Mouse (Mus musculus) ES-E14 (cell line): ENCODE data around the gene Art4. TPM values are rescaled to one million over a fixed set of nuclear protein-coding genes. Genes with fewer than 3 reads are reported as not detected.

Experiments used
- DNase-seq: peaks from one replicate; pipeline ENCODE4 v3.0.0-alpha.2; 2013; ENCODE audit warnings: low read depth, low spot score
- H3K27ac ChIP-seq: 2 replicates; pipeline ENCODE4 v1.5.1; 2012; ENCODE audit warnings: low read depth, mild to moderate bottlenecking, low read length, moderate library complexity, mixed read lengths; ENCODE audit not compliant: poor library complexity, insufficient read depth, severe bottlenecking
- H3K36me3 ChIP-seq: 2 replicates; pipeline ENCODE4 v1.6.1; 2012; ENCODE audit warnings: mild to moderate bottlenecking, low read length, moderate library complexity, mixed read lengths; ENCODE audit not compliant: control insufficient read depth, poor library complexity, insufficient read depth, severe bottlenecking
- H3K4me1 ChIP-seq, 2 experiments: fragments of 150-350 bp in 1 of 2; sonication (generic) in 1 of 2; 2 replicates each; pipeline ENCODE4 v1.6.1; 2012; ENCODE audit warnings: low read length in 2 of 2, mild to moderate bottlenecking in 1 of 2, mixed read lengths in 1 of 2; ENCODE audit not compliant: control insufficient read depth in 2 of 2, insufficient read depth in 2 of 2, poor library complexity in 1 of 2
- H3K4me3 ChIP-seq, 2 experiments: fragments of 150-350 bp in 1 of 2; sonication (generic) in 1 of 2; 2 replicates each; pipeline ENCODE4 v1.5.1; 2012; ENCODE audit warnings: low read length in 2 of 2, low read depth in 1 of 2, mild to moderate bottlenecking in 1 of 2, mixed read lengths in 1 of 2; ENCODE audit not compliant: insufficient read depth in 1 of 2, poor library complexity in 1 of 2, severe bottlenecking in 1 of 2
- H3K9ac ChIP-seq: 2 replicates; pipeline ENCODE4 v1.6.1; 2012; ENCODE audit warnings: low read depth, mild to moderate bottlenecking, low read length, mixed read lengths; ENCODE audit not compliant: poor library complexity, insufficient read depth, severe bottlenecking
- H3K9me3 ChIP-seq: fragments of 150-350 bp; sonication (generic); 2 replicates; pipeline ENCODE4 v1.6.1; 2012; ENCODE audit warnings: low read depth, mild to moderate bottlenecking, low read length; ENCODE audit not compliant: control insufficient read depth, insufficient read depth
- CHD2 ChIP-seq: IDR thresholded peaks from 2 replicates; pipeline ENCODE4 v1.6.1; 2014; ENCODE audit warnings: mild to moderate bottlenecking, low read depth, low read length, inconsistent platforms
- HCFC1 ChIP-seq: IDR thresholded peaks from 2 replicates; pipeline ENCODE4 v1.6.1; 2012; ENCODE audit warnings: low read length, inconsistent platforms, borderline replicate concordance; ENCODE audit not compliant: insufficient read depth
- MAFK ChIP-seq: IDR thresholded peaks from 2 replicates; pipeline ENCODE4 v1.6.1; 2014; ENCODE audit warnings: mild to moderate bottlenecking, low read depth, low read length, inconsistent platforms; ENCODE audit not compliant: insufficient read depth
- ZC3H11A ChIP-seq: IDR thresholded peaks from 2 replicates; pipeline ENCODE4 v1.6.1; 2012; ENCODE audit warnings: low read depth, mild to moderate bottlenecking, inconsistent platforms, low read length, borderline replicate concordance
- ZNF384 ChIP-seq: IDR thresholded peaks from 2 replicates; pipeline ENCODE4 v1.6.1; 2012; ENCODE audit warnings: low read depth, low read length, inconsistent platforms
- in situ Hi-C, 2 experiments: fragments of 600-800 bp; cut with MboI; formaldehyde crosslinking; loops; one replicate each; pipeline ENCODE4 v1.15.1; 2025; ENCODE audit warnings: low sequenced_read_pairs in 2 of 2, inconsistent platforms in 1 of 2; ENCODE audit not compliant: unreplicated experiment in 2 of 2
- total RNA-seq: library from RNA; depleted of rRNA; stranded (reverse); fragments of 300-350 nt; gene quantifications from 2 replicates; pipeline ENCODE4 v1.2.3, GENCODE M21; 2012

The Art4 gene
- total RNA-seq, 1 experiment, result not detected

DNA sequence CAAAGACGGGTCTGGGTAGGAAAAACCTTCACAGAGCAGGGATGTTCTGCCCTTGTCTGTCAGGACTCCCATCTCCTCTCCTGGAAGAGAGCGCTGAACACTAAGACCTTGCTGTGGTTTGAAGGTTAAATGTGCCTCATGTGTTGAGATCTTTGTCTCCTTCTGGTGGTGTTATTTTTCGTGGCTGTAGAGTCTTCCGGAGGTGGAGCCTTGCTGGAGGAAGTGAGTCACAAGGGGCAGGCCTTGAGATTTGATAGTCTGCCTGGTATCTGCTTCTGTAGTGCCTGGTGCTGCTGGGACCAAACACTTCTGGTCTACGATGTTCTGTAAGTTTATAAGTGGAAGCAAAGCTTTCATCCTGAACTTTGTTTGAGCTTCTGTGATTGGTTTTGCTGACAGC, 8.6 kb downstream of the Art4 start:
- Histone ChIP-seq H3K4me3 (no peak overlapping the region), H3K9ac (no peak overlapping the region), H3K9me3 (no peaks in the 10 kb centered on the region), H3K4me1 (no peaks in the 10 kb centered on the region; a peak in 1 of 4 replicates), H3K36me3 (no peaks in the 10 kb centered on the region), H3K27ac (no peak overlapping the region)
- no peak for TF ChIP-seq HCFC1
- TF ChIP-seq CHD2, result no peak
- no peak for TF ChIP-seq MAFK
- TF ChIP-seq ZC3H11A, result no peak
- no peak for TF ChIP-seq ZNF384
- DNase-seq, result no peak
- in situ Hi-C loops, result no loop called here

DNA sequence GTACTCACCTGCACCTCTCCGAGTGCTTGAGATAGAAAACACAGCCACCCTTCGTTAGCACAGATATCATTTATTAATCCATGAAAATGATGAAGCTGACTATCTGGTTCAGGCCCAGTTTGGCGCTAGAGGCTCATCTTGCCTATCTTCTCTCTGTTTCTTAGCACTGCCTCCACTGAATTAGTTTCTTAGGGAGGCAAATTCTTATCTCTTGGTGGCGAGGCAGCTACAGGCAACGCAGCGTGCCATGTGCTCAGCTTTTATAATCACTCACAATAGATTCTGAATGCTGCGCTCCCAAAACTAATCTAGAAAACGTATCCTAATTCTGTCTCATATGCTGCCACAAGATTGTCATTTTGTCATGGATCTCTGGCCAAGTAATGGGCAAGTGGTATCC, 9.1 kb downstream of the Art4 start:
- in situ Hi-C loops, result no loop called here
- no peak overlapping the region for H3K4me3 ChIP-seq
- H3K27ac ChIP-seq, result no peak overlapping the region
- no peaks in the 10 kb centered on the region for H3K36me3 ChIP-seq
- DNase-seq, result no peak
- H3K9me3 ChIP-seq, result no peaks in the 10 kb centered on the region
- no peaks in the 10 kb centered on the region; a peak in 1 of 4 replicates for H3K4me1 ChIP-seq
- H3K9ac ChIP-seq, result no peak overlapping the region
- TF ChIP-seq CHD2 (no peak), ZNF384 (no peak), HCFC1 (no peak), ZC3H11A (no peak), MAFK (no peak)

DNA sequence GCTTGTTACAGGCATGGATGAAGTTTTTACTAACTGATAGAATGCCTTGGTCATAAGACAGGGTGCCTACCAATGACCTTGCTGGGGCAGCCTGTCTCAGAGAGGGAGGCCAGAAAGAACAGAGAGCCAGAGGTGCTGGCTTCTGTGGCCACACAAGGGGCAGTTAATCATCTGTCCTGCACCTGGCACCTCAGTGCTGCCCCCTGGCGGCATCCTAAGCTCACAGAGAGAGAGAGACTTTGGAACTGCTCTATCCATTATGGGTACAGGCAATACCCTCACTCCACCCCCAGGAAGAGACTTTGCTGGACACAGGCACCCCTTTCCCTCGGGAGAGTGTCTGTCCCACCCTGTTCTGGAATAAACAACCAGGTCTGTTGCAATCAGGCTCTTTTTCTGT, 9.7 kb downstream of the Art4 start:
- H3K4me3 ChIP-seq, result no peak overlapping the region
- no peak for TF ChIP-seq MAFK
- TF ChIP-seq HCFC1, result no peak
- no peak for TF ChIP-seq CHD2
- no peak for TF ChIP-seq ZC3H11A
- no peak for TF ChIP-seq ZNF384
- no peak overlapping the region for H3K9ac ChIP-seq
- H3K27ac ChIP-seq, result no peak overlapping the region
- no peaks in the 10 kb centered on the region; a peak in 1 of 4 replicates for H3K4me1 ChIP-seq
- in situ Hi-C loops, result no loop called here
- no peaks in the 10 kb centered on the region for H3K9me3 ChIP-seq
- no peaks in the 10 kb centered on the region for H3K36me3 ChIP-seq
- peak; percentile 64 for DNase-seq

DNA sequence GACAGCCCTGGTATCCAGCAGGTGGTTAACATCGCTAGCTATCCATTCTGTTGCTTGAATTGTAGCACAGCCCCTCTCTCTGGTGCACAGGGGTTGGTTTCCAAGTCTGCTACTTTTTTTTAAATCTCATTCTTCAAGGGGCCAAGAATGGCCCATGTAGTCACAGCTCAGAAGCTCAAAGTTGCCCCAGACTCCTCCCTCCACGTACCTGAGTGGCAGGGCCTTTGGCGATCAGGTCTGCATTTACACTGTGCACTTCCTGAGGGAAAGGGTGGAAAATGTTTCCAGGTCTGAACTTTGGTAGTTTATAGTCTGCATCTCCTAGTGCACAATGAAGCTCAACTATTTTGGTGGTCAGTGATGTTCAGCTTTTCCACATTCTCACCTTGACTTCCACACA, 10.3 kb downstream of the Art4 start:
- peaks cover 0 to 3% of the 10 kb centered on the region in 2 experiments; a peak in 1 of 4 replicates for H3K4me1 ChIP-seq
- H3K36me3 ChIP-seq, result no peaks in the 10 kb centered on the region
- no peak overlapping the region for H3K27ac ChIP-seq
- TF ChIP-seq ZC3H11A (no peak), ZNF384 (no peak), MAFK (no peak), HCFC1 (no peak), CHD2 (no peak)
- no peak for DNase-seq
- in situ Hi-C loops, result no loop called here
- H3K4me3 ChIP-seq, result no peak overlapping the region
- H3K9me3 ChIP-seq, result no peaks in the 10 kb centered on the region
- H3K9ac ChIP-seq, result no peak overlapping the region
